Mouse (Mus musculus) brain, embryonic 18.5 days (tissue): ENCODE measurements at regions not wholly inside any gene's neighbourhood (a gene's known extent, or its start where the extent isn't known, plus 50 kb on each side); places are given as distances from the start of the nearest gene placed in this dataset.

Experiments used
- DNase-seq: peaks from one replicate; pipeline ENCODE4 v3.0.0-alpha.2; 2012; ENCODE audit warnings: low read depth, low spot score

DNA sequence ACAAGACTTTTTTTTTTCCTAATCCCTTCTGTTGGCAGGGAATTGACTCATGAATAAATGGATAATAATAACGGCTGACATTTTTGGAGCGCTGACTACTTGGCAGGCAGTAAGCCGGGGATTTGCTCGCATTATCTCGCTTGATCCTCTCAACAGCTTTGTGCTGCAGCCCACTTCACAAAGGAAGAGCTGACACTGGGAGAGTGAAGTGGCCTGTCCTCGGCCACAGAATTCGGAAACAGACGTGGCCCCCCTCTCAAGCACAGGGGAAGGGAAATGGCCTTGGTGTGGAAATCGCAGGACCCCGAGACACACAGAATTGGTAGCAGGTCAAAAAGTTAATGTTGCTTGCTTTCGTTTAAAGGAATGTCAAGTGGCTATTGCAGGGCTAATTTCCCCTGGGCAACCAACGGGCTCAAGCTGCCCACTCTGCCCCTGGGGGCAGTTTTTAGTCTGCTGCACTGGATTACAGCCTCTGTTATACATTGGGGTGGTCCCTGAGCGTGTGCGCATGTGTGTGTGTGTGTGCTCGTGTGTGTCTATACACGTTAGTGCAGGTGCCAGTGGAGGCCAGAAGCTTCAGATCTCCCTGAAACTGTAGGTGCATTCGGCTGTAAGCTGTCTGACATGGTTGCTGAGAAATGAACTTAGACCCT is 483.1 kb downstream of the Plcl1 start:
- DNase-seq: no peak

DNA sequence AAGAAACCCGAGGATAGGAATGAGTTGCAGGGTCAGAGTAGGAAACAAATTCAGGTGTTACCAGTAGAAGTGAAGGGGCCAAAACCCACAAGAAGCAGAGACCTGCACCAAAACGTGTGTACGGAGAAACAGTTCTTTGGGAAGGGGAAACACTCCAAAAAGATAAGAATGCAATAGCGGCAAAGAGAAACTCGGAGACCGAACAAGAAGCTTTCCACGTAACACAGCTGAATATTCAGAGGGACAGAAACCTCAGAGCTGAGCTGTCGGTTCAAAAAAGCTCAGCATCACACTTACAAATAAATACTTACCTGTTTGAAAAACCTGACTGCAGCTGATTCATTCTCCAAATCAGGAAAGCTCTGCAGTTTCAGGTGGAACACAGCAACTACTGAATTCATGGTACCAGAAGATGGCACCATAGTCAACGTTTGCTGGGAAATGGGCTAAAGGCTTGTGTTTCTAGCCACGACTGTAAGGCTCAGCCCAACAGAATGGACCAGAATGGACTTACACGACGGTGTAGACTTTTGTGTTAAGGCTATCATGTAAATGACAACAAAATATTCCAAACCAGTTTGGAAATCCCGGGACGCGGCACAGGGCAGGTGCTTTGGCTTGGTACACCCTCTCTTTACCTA is 484.9 kb downstream of the Plcl1 start:
- DNase-seq: peak; percentile 66

DNA sequence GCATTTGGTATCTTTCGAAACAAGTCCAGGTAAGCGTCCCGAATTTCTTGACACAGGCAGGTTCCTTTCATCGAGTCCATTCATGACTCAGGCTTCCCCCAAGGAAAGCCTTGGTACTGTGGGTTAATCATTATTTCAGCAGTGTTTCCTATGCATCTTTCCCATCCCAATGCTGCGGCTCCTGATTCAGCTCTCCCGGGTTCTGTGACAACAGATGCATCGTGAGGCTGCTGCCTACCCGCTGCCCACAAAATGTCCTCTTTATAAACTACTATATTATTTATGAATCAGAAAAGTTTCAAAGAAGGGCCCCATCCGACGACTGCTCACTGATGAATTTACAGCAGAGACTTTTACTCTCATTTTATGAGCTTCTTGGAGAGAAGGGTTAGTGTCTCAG is 486.2 kb downstream of the Plcl1 start:
- no peak for DNase-seq

DNA sequence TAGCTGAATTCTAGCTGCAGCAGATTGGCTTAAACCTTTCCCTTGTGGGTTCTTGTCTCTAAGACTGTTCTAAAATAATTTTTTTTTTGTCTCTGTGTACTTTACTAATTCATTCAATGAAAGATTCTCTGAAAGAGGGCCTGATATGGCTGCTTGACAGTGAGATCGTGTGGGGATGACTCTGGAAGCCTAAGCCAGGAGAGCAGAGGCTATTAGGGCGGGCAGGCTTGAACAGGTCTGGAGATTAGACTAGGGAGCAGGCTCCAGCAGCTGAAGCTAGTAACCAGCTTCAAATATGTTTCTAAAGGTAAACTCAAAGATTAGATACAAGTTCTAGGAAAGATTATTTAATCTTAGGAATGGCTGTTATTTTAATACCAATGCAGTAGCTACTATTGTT is 491.9 kb downstream of the Plcl1 start:
- no peak for DNase-seq

GRCm38 (mm10) chr1:55898031-55898430 is 492.3 kb downstream of the Plcl1 start:
- DNase-seq: no peak

- peak; percentile 77 for DNase-seq
These were observed 494.3 kb downstream of the Plcl1 start for GRCm38 (mm10) chr1:55900033-55900432.

- no peak for DNase-seq
These were observed 497.5 kb downstream of the Plcl1 start for GRCm38 (mm10) chr1:55903177-55903576.

DNA sequence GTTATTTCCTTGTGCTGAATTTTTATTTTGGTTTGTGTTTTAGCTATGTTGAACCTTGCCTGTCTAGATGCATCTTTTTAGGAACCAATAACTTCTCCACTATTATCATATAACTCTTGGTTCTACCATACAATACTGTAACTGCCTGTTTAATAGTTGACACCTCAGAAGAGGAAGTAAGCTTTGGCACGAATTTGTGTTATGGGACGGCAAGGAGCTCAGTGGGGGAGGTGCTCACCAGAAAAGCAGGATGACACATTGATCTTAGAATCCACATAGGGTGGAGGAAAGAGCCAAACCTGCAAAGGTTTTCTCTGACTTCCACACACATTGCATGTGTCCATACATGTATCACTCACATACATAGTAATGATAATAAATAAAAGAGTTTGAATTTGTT is 498.9 kb downstream of the Plcl1 start:
- DNase-seq: no peak

- no peak for DNase-seq
These were observed 499.5 kb downstream of the Plcl1 start for GRCm38 (mm10) chr1:55905232-55905631.

GRCm38 (mm10) chr1:55910024-55910423 is 504.3 kb downstream of the Plcl1 start:
- no peak for DNase-seq

DNA sequence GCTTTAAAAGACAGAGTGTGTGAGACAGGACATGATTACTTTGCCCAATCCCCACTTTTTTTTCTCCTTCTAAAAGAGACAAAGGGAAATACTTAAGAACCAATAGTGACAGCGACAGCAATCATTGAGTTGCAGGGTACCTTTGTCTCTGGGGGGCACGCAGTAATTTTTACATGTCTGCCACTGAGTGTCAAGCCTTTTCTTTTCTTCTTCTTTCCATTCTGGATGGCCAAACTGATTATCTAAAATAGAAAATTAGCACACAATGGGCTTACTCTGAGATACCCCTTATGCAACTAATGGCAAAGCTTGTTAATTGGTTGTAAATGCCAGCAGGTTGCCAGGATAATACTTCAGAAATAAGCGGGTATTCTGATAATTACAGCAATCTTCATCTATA is 508.6 kb downstream of the Plcl1 start:
- DNase-seq: no peak

GRCm38 (mm10) chr1:55915940-55916339 is 510.2 kb downstream of the Plcl1 start:
- no peak for DNase-seq

GRCm38 (mm10) chr1:55919516-55919915 is 513.8 kb downstream of the Plcl1 start:
- no peak for DNase-seq

DNA sequence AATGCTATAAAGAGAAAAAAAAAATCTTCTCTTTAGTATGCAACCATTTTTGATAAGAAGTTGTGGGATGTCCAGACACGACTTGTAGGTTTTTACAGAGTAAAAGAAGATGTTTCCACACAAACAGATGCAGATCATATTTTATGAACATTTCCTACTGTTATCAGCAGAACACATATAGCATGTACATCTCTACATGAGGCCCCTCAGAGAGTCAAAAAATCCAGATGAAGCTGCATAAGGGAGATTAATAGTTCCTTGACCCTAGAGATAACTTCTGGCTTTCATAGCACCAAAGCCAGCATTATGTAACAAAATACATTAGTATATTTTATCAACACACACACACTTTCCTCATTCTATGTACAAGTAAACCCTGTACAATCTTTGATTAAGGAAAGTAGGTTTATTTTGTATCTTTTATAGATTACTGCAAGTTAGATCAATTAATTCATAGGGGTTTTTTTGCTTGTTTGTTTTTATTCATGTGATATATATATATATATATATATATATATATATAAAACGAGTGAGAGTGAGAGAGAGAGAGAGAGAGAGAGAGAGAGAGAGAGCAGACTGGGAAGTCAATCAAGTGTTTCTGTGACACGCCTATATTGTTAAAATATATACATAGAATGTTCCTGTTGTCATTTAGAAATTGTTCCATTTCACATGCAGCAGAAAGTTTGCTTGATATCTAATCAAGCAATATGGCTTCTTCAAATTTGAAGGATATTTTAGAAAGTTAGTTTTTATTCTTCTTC is 541.2 kb downstream of the Plcl1 start:
- no peak for DNase-seq

- no peak for DNase-seq
These were observed 542.0 kb downstream of the Plcl1 start for GRCm38 (mm10) chr1:55947618-55948283.

DNA sequence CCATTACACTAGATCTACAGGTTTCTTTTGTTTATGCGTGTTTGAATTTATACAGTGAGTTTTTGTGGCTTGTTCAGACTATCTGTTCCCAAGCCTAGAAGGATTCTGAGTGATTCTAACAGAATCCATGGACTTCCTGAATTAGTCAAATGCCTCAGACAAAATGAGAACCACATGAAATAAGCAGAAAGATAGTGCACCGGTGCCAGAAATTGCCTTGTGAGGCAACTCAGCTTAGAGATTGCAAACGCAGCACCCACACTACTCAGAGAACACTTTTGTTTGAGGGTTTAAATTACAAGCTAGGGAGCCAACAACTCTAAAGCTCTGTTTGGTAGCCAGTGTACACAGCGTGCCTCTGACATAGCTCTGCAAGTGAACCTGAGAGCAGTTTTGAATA is 543.9 kb downstream of the Plcl1 start:
- no peak for DNase-seq

GRCm38 (mm10) chr1:55957804-55958445 is 552.2 kb downstream of the Plcl1 start:
- no peak for DNase-seq

GRCm38 (mm10) chr1:55960291-55960690 is 554.6 kb downstream of the Plcl1 start:
- DNase-seq: peak; percentile 66

GRCm38 (mm10) chr1:55963867-55964266 is 558.1 kb downstream of the Plcl1 start:
- no peak for DNase-seq

- no peak for DNase-seq
These were observed 560.6 kb downstream of the Plcl1 start for GRCm38 (mm10) chr1:55966273-55966672.

GRCm38 (mm10) chr1:55967869-55968268 is 562.1 kb downstream of the Plcl1 start:
- DNase-seq: no peak

- DNase-seq: no peak
These were observed 572.1 kb downstream of the Plcl1 start for GRCm38 (mm10) chr1:55977796-55978195.
